Mouse (Mus musculus): ENCODE measurements at regions not wholly inside any gene's neighbourhood (a gene's known extent, or its start where the extent isn't known, plus 50 kb on each side); places are given as distances from the start of the nearest gene placed in this dataset.

- no peak for ATAC-seq (ENCODE audit: low FRiP score)
- Histone ChIP-seq H3K9me3 (replicated peaks) (no peaks in the 10 kb centered on the region), H3K4me3 (replicated peaks) (no peak overlapping the region), H3K4me2 (peak overlapping the region; percentile 17; the same call in 1 of the 2 replicates), H3K4me1 (peaks cover 14% of the 10 kb centered on the region; the same call in 1 of the 2 replicates), H3K27me3 (replicated peaks) (no peaks in the 10 kb centered on the region), H3K9ac (replicated peaks) (no peak overlapping the region), H3K27ac (replicated peaks) (peak overlapping the region; percentile 23; the same call in 1 of the 2 replicates), H3K36me3 (no peaks in the 10 kb centered on the region)
- 45% methylated on average over 19 of the region's 19 CpGs for WGBS
Measured at GRCm38 (mm10) chr11:89145281-89145945, 71.8 kb downstream of the Gm525 start.

GRCm38 (mm10) chr11:89142527-89143154, 69.0 kb downstream of the Gm525 start:
- Histone ChIP-seq H3K36me3 (no peaks in the 10 kb centered on the region), H3K4me2 (no peak overlapping the region), H3K9ac (replicated peaks) (no peak overlapping the region), H3K9me3 (replicated peaks) (no peaks in the 10 kb centered on the region), H3K4me1 (peaks cover 14% of the 10 kb centered on the region; the same call in 1 of the 2 replicates), H3K27me3 (replicated peaks) (no peaks in the 10 kb centered on the region), H3K27ac (replicated peaks) (no peak overlapping the region), H3K4me3 (replicated peaks) (no peak overlapping the region)
- WGBS: 5% methylated on average over 9 of the region's 9 CpGs
- ATAC-seq (ENCODE audit: low FRiP score): no peak

Data from neural tube, embryonic 15.5 days (tissue).